Mouse (Mus musculus) c-Kit-positive CD71-negative TER-119-negative erythroid progenitor cells, embryonic 14.5 days (primary cell): ENCODE data around the gene Brms1.
A peak's percentile ranks its signal among the peaks of the same experiment; 100 is the strongest.

Experiments
- DNase-seq: peaks from one replicate; pipeline ENCODE4 v3.0.0-alpha.2; 2013; ENCODE audit warnings: low read depth

Gene Brms1

GRCm38 (mm10) chr19:5038709-5039156, 2.4 kb upstream of the Brms1 start, which contains the start of the genes B4gat1 and AC124502.3:
TSS of gene B4gat1 (plus strand) at chr19:5038826.
TSS of gene AC124502.3 (plus strand) at chr19:5038891.
- DNase-seq: peak; percentile 77

- DNase-seq: no peak
Observed at GRCm38 (mm10) chr19:5039301-5040114, 1.6 kb upstream of the Brms1 start.

GRCm38 (mm10) chr19:5041588-5041987, 434 bp downstream of the Brms1 start:
- DNase-seq: no peak

GRCm38 (mm10) chr19:5045531-5045930, 4.4 kb downstream of the Brms1 start:
- DNase-seq: no peak

GRCm38 (mm10) chr19:5048138-5049056, 7.2 kb downstream of the Brms1 start:
- no peak for DNase-seq

- DNase-seq: no peak
Observed at GRCm38 (mm10) chr19:5049325-5049724, 8.2 kb downstream of the Brms1 start.

- DNase-seq: no peak
Observed at GRCm38 (mm10) chr19:5050047-5050905, 9.1 kb downstream of the Brms1 start, which contains the start of gene Rin1. TSS of gene Rin1 (plus strand) at chr19:5050481.

GRCm38 (mm10) chr19:5051031-5051430, 9.9 kb downstream of the Brms1 start:
- no peak for DNase-seq

GRCm38 (mm10) chr19:5051515-5051914, 10.4 kb downstream of the Brms1 start:
- DNase-seq: no peak

GRCm38 (mm10) chr19:5052166-5052822, 11.1 kb downstream of the Brms1 start:
- DNase-seq: no peak

- no peak for DNase-seq
Observed at GRCm38 (mm10) chr19:5052853-5053252, 11.7 kb downstream of the Brms1 start.

- DNase-seq: no peak
Observed at GRCm38 (mm10) chr19:5053909-5054308, 12.8 kb downstream of the Brms1 start.

GRCm38 (mm10) chr19:5056251-5056650, 15.1 kb downstream of the Brms1 start:
- DNase-seq: no peak

GRCm38 (mm10) chr19:5057876-5058775, 17.0 kb downstream of the Brms1 start:
- DNase-seq: no peak

- no peak for DNase-seq
Observed at GRCm38 (mm10) chr19:5058801-5059771, 17.9 kb downstream of the Brms1 start.

GRCm38 (mm10) chr19:5060365-5061330, 19.5 kb downstream of the Brms1 start:
- DNase-seq: no peak

- no peak for DNase-seq
Observed at GRCm38 (mm10) chr19:5062041-5062440, 20.9 kb downstream of the Brms1 start.

GRCm38 (mm10) chr19:5062446-5062845, 21.3 kb downstream of the Brms1 start:
- no peak for DNase-seq
